ENCODE assay signal across 29 mouse cellular contexts in genomic region chr10:23922468-23922867, GRCm38 (mm10). TPM values are rescaled to one million over a fixed set of nuclear protein-coding genes. Genes with fewer than 3 reads are reported as not detected.
"Had no signal": no experiment of that assay in that cellular context is flagged by ENCODE, and none has a peak within 500 bp of the region (broad histone marks: within the 10 kb centered on the region; RNA-seq: fewer than 3 reads in every experiment).

No protein-coding gene starts in this region.

- H3K4me2 ChIP-seq: intestine, embryonic 15.5 days; limb, embryonic 13.5 days; lung, embryonic 15.5 days; midbrain, embryonic 11.5 days had no signal

- H3K27me3 ChIP-seq: intestine, embryonic 15.5 days; limb, embryonic 13.5 days; lung, embryonic 15.5 days had no signal

- H3K36me3 ChIP-seq: intestine, embryonic 15.5 days; limb, embryonic 10.5 days; limb, embryonic 13.5 days; lung, embryonic 15.5 days had no signal

- H3K4me3 ChIP-seq: intestine, embryonic 15.5 days; layer of hippocampus, adult 2 months; left cerebral cortex, adult 2 months; limb, embryonic 10.5 days; limb, embryonic 13.5 days; lung, embryonic 15.5 days had no signal

- H3K27ac ChIP-seq: intestine, embryonic 15.5 days; kidney, postnatal 0 days; layer of hippocampus, adult 2 months; left cerebral cortex, adult 2 months; limb, embryonic 10.5 days; limb, embryonic 13.5 days; lung, embryonic 15.5 days; stomach, postnatal 0 days had no signal

- DNase-seq: kidney, adult 18-20 months; kidney, postnatal 25 days; layer of hippocampus, adult 9-11 months; layer of hippocampus, postnatal 36 days; lung, adult 18-20 months; lung, postnatal 10 days; lung, postnatal 4 days; midbrain, embryonic 14.5 days; thymus, adult 2 months; thymus, postnatal 14 days; thymus, postnatal 4 days had no signal

- H3K9me3 ChIP-seq: intestine, embryonic 15.5 days; limb, embryonic 10.5 days; limb, embryonic 13.5 days; lung, embryonic 15.5 days had no signal

- H3K4me1 ChIP-seq: intestine, embryonic 15.5 days; limb, embryonic 10.5 days; limb, embryonic 13.5 days; lung, embryonic 15.5 days had no signal

- H3K9ac ChIP-seq: intestine, embryonic 15.5 days; limb, embryonic 13.5 days; lung, embryonic 15.5 days had no signal

- ATAC-seq: intestine, embryonic 15.5 days had no signal

RNA-seq across cellular contexts. Expression of gene Taar1, which starts 2.3 kb away (rescaled TPM):
- total RNA-seq: layer of hippocampus, adult 2 months; layer of hippocampus, postnatal 36 days; left cerebral cortex, adult 2 months; left cerebral cortex, postnatal 25 days; megakaryocyte progenitor cell, adult 5-6 weeks; megakaryocyte-erythroid progenitor cell, adult 5-6 weeks; midbrain, postnatal 0 days had no signal
- polyA plus RNA-seq: intestine, embryonic 15.5 days; kidney, embryonic 14.5 days; kidney, postnatal 0 days; large intestine, adult 2 months; limb, embryonic 10.5 days; limb, embryonic 13.5 days; lung, embryonic 15.5 days; midbrain, embryonic 11.5 days; midbrain, embryonic 14.5 days; midbrain, postnatal 0 days; neural tube, embryonic 11.5 days; neural tube, embryonic 14.5 days; stomach, embryonic 14.5 days; stomach, postnatal 0 days; thymus, adult 2 months had no signal

RNA-seq across cellular contexts. Expression of gene Taar2, which starts 15.9 kb away (rescaled TPM):
- total RNA-seq: layer of hippocampus, adult 2 months; layer of hippocampus, postnatal 36 days; left cerebral cortex, adult 2 months; left cerebral cortex, postnatal 25 days; megakaryocyte progenitor cell, adult 5-6 weeks; megakaryocyte-erythroid progenitor cell, adult 5-6 weeks; midbrain, postnatal 0 days had no signal
- polyA plus RNA-seq: kidney, embryonic 14.5 days; large intestine, adult 2 months; limb, embryonic 10.5 days; limb, embryonic 13.5 days; lung, embryonic 15.5 days; midbrain, embryonic 11.5 days; midbrain, embryonic 14.5 days; midbrain, postnatal 0 days; neural tube, embryonic 11.5 days; neural tube, embryonic 14.5 days; stomach, embryonic 14.5 days; stomach, postnatal 0 days; thymus, adult 2 months had no signal

RNA-seq across cellular contexts. Expression of gene Taar3, which starts 26.9 kb away (rescaled TPM):
- total RNA-seq: layer of hippocampus, adult 2 months; layer of hippocampus, postnatal 36 days; left cerebral cortex, adult 2 months; left cerebral cortex, postnatal 25 days; megakaryocyte progenitor cell, adult 5-6 weeks; megakaryocyte-erythroid progenitor cell, adult 5-6 weeks; midbrain, postnatal 0 days had no signal
- polyA plus RNA-seq: intestine, embryonic 15.5 days; kidney, embryonic 14.5 days; kidney, postnatal 0 days; large intestine, adult 2 months; limb, embryonic 10.5 days; limb, embryonic 13.5 days; lung, embryonic 15.5 days; midbrain, embryonic 11.5 days; midbrain, embryonic 14.5 days; midbrain, postnatal 0 days; neural tube, embryonic 11.5 days; neural tube, embryonic 14.5 days; stomach, embryonic 14.5 days; stomach, postnatal 0 days; thymus, adult 2 months had no signal

RNA-seq across cellular contexts. Expression of gene Vnn1, which starts 28.0 kb away (rescaled TPM):
- total RNA-seq: megakaryocyte-erythroid progenitor cell, adult 5-6 weeks; midbrain, postnatal 0 days had no signal

RNA-seq across cellular contexts. Expression of gene Taar4, which starts 37.8 kb away (rescaled TPM):
- total RNA-seq: layer of hippocampus, adult 2 months; layer of hippocampus, postnatal 36 days; left cerebral cortex, adult 2 months; left cerebral cortex, postnatal 25 days; megakaryocyte progenitor cell, adult 5-6 weeks; megakaryocyte-erythroid progenitor cell, adult 5-6 weeks; midbrain, postnatal 0 days had no signal
- polyA plus RNA-seq: intestine, embryonic 15.5 days; kidney, embryonic 14.5 days; kidney, postnatal 0 days; large intestine, adult 2 months; limb, embryonic 10.5 days; limb, embryonic 13.5 days; lung, embryonic 15.5 days; midbrain, embryonic 11.5 days; midbrain, embryonic 14.5 days; neural tube, embryonic 11.5 days; neural tube, embryonic 14.5 days; stomach, embryonic 14.5 days; stomach, postnatal 0 days had no signal
